Mouse (Mus musculus): ENCODE data around the gene Mef2d. TPM values are rescaled to one million over a fixed set of nuclear protein-coding genes. Genes with fewer than 3 reads are reported as not detected.

The Mef2d gene
- total RNA-seq, 2 experiments from 2014 or later, result 173 to 184 TPM

- peak overlapping the region; percentile 95 for H3K4me3 ChIP-seq
- DNase-seq, result peak; percentile 73
- intact Hi-C loops (cut with DNase I), result loop anchor here (10.0 kb wide), 1 partner anchor 355 kb away; no protein-coding TSS in a partner anchor
These were observed 2.7 kb upstream of the Mef2d start for GRCm38 (mm10) chr3:88139243-88140177.

GRCm38 (mm10) chr3:88140178-88140902, 1.8 kb upstream of the Mef2d start:
- intact Hi-C loops (cut with DNase I), result loop anchor here (10.0 kb wide), 1 partner anchor 354 kb away; no protein-coding TSS in a partner anchor
- Histone ChIP-seq H3K4me3 (peak overlapping the region; percentile 95), H3K27ac (peak overlapping the region; percentile 100)
- TF ChIP-seq CTCF (IDR thresholded peaks at IDR 0.05), result no peak
- peak; percentile 71 for DNase-seq

More at GRCm38 (mm10) chr3:88139243-88140177, 2.7 kb upstream of the Mef2d start:
- no peak for TF ChIP-seq CTCF (IDR thresholded peaks at IDR 0.05)
- H3K27ac ChIP-seq, result peak overlapping the region; percentile 100

GRCm38 (mm10) chr3:88140903-88141430, 1.2 kb upstream of the Mef2d start:
- no peak for TF ChIP-seq CTCF (IDR thresholded peaks at IDR 0.05)
- DNase-seq, result no peak
- Histone ChIP-seq H3K27ac (peak overlapping the region; percentile 100), H3K4me3 (peak overlapping the region; percentile 95)
- intact Hi-C loops (cut with DNase I), result loop anchor here (10.0 kb wide), 1 partner anchor 354 kb away; no protein-coding TSS in a partner anchor

GRCm38 (mm10) chr3:88141439-88141786, 759 bp upstream of the Mef2d start:
- peak overlapping the region; percentile 95 for H3K4me3 ChIP-seq
- intact Hi-C loops (cut with DNase I), result loop anchor here (10.0 kb wide), 1 partner anchor 353 kb away; no protein-coding TSS in a partner anchor
- H3K27ac ChIP-seq, result peak overlapping the region; percentile 100
- no peak for TF ChIP-seq CTCF (IDR thresholded peaks at IDR 0.05)
- peak; percentile 46 for DNase-seq

GRCm38 (mm10) chr3:88142546-88142915, 359 bp downstream of the Mef2d start:
- peak; percentile 84 for DNase-seq
- TF ChIP-seq CTCF (IDR thresholded peaks at IDR 0.05), result no peak
- peak overlapping the region; percentile 100 for H3K27ac ChIP-seq
- peak overlapping the region; percentile 95 for H3K4me3 ChIP-seq
- intact Hi-C loops (cut with DNase I), result loop anchor here (10.0 kb wide), 1 partner anchor 352 kb away; no protein-coding TSS in a partner anchor

GRCm38 (mm10) chr3:88142916-88143771, 972 bp downstream of the Mef2d start:
- DNase-seq, result peak; percentile 87
- TF ChIP-seq CTCF (IDR thresholded peaks at IDR 0.05), result no peak
- H3K27ac ChIP-seq, result peak overlapping the region; percentile 100
- intact Hi-C loops (cut with DNase I), result loop anchor here (10.0 kb wide), 1 partner anchor 352 kb away; no protein-coding TSS in a partner anchor
- H3K4me3 ChIP-seq, result peak overlapping the region; percentile 95

GRCm38 (mm10) chr3:88143961-88144486, 1.9 kb downstream of the Mef2d start:
- peak overlapping the region; percentile 100 for H3K27ac ChIP-seq
- peak overlapping the region; percentile 95 for H3K4me3 ChIP-seq
- intact Hi-C loops (cut with DNase I), result loop anchor here (2.0 to 10.0 kb wide), 2 partner anchors 29 to 351 kb away; no protein-coding TSS in a partner anchor
- no peak for TF ChIP-seq CTCF (IDR thresholded peaks at IDR 0.05)
- peak; percentile 89 for DNase-seq

- intact Hi-C loops (cut with DNase I), result loop anchor here (2.0 to 10.0 kb wide), 2 partner anchors 28 to 350 kb away; no protein-coding TSS in a partner anchor
- no peak for TF ChIP-seq CTCF (IDR thresholded peaks at IDR 0.05)
- DNase-seq, result peak; percentile 31
- Histone ChIP-seq H3K27ac (peak overlapping the region; percentile 100), H3K4me3 (peak overlapping the region; percentile 95)
These were observed 2.7 kb downstream of the Mef2d start for GRCm38 (mm10) chr3:88144648-88145410.

GRCm38 (mm10) chr3:88145411-88145782, 3.2 kb downstream of the Mef2d start:
- no peak for TF ChIP-seq CTCF (IDR thresholded peaks at IDR 0.05)
- H3K27ac ChIP-seq, result peak overlapping the region; percentile 100
- intact Hi-C loops (cut with DNase I), result loop anchor here (2.0 to 10.0 kb wide), 2 partner anchors 27 to 349 kb away; no protein-coding TSS in a partner anchor
- peak overlapping the region; percentile 95 for H3K4me3 ChIP-seq
- DNase-seq, result peak; percentile 78

- intact Hi-C loops (cut with DNase I), result loop anchor here (2.0 to 10.0 kb wide), 2 partner anchors 27 to 349 kb away; no protein-coding TSS in a partner anchor
- Histone ChIP-seq H3K4me3 (peak overlapping the region; percentile 95), H3K27ac (peak overlapping the region; percentile 100)
- peak; percentile 85 for DNase-seq
- TF ChIP-seq CTCF (IDR thresholded peaks at IDR 0.05), result no peak
These were observed 3.8 kb downstream of the Mef2d start for GRCm38 (mm10) chr3:88145952-88146351.
